Mouse (Mus musculus) G1E (cell line): ENCODE results near the gene Hsd3b7. TPM values are rescaled to one million over a fixed set of nuclear protein-coding genes. Genes with fewer than 3 reads are reported as not detected.

ENCODE experiments used
- ATAC-seq: 2 replicates; pipeline ENCODE4 v1.8.0; 2016; ENCODE audit warnings: mild to moderate bottlenecking; ENCODE audit not compliant: insufficient number of reproducible peaks, poor library complexity, low FRiP score, severe bottlenecking; ENCODE audit errors: extremely low read depth
- DNase-seq: peaks from one replicate; pipeline ENCODE4 v3.0.0; 2012; ENCODE audit warnings: low spot score
- H3K27me3 ChIP-seq: 2 replicates; pipeline ENCODE4 v1.6.1; 2012; ENCODE audit warnings: mild to moderate bottlenecking, low read length, inconsistent platforms; ENCODE audit not compliant: insufficient read depth
- H3K36me3 ChIP-seq: replicated peaks from 2 replicates; pipeline ENCODE3; 2012; ENCODE audit warnings: mild to moderate bottlenecking, inconsistent platforms
- H3K4me1 ChIP-seq: 2 replicates; pipeline ENCODE4 v1.6.1; 2012; ENCODE audit warnings: low read depth, low read length, inconsistent platforms, mixed read lengths; ENCODE audit not compliant: insufficient read depth
- H3K4me3 ChIP-seq: 2 replicates; pipeline ENCODE4 v1.5.1; 2012; ENCODE audit warnings: low read depth, mild to moderate bottlenecking, inconsistent platforms, low read length, moderate library complexity, mixed read lengths
- H3K9me3 ChIP-seq: replicated peaks from 2 replicates; pipeline ENCODE4 v1.6.1; 2012; ENCODE audit warnings: inconsistent platforms
- CTCF ChIP-seq: IDR thresholded peaks from 2 replicates; pipeline ENCODE4 v1.5.1; 2012; ENCODE audit warnings: low read depth, low read length, inconsistent platforms, mixed read lengths
- GATA1 ChIP-seq: IDR thresholded peaks from 2 replicates; pipeline ENCODE4 v1.6.1; 2012; ENCODE audit warnings: borderline replicate concordance, low read length, inconsistent platforms, mixed read lengths
- GATA2 ChIP-seq: IDR thresholded peaks from 2 replicates; pipeline ENCODE4 v1.6.1; 2012; ENCODE audit warnings: low read depth, low read length, inconsistent platforms, borderline replicate concordance
- POLR2AphosphoS5 ChIP-seq: IDR thresholded peaks from 2 replicates; pipeline ENCODE4 v1.6.1; 2012; ENCODE audit warnings: low read depth, low read length, inconsistent platforms; ENCODE audit not compliant: insufficient replicate concordance
- TAL1 ChIP-seq: conservative IDR thresholded peaks from 2 replicates; pipeline ENCODE4 v1.6.1; 2012; ENCODE audit warnings: low read depth, low read length, inconsistent platforms, mixed read lengths
- polyA plus RNA-seq: library from polyadenylated mRNA; stranded (reverse); fragments of >175 nt; gene quantifications from 2 replicates; pipeline ENCODE4 v1.2.3, GENCODE M21; 2012
- total RNA-seq, 2 experiments: library from RNA; stranded (forward) in 1 of 2; stranded (reverse) in 1 of 2; fragments of 200-1000 nt in 1 of 2; fragments of >200 nt in 1 of 2; fragmentation: Nextera tagmentation in 1 of 2; gene quantifications; 2 replicates each; pipeline ENCODE4 v1.2.3; 2014 to 2017

Hsd3b7 gene
- total and polyA plus RNA-seq, 3 experiments, result 17.2 to 42.3 (median 19.7) TPM

DNA sequence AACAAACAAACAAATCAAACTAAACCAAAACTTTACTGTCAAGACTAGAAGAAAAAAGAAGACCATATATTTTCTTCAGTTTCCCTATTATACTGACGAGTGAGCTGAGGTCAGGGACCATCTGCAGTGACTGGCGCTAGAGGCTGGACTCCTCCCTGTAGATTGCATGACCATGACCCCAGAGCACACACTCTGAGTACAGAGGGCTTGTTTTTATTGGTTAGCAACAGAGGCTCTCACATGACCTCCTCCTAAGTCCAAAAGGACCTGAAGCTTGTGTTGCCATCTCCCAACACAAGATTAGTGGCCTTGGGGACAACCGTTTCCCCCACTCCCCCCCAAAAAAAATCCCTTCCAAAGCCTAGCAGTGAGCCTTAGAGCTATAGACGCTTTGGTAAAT is 13.4 kb downstream of the Hsd3b7 start:
- peaks cover 17% of the 10 kb centered on the region for H3K4me1 ChIP-seq

GRCm38 (mm10) chr7:127814241-127814921 is 14.0 kb downstream of the Hsd3b7 start:
- Histone ChIP-seq H3K36me3 (no peaks in the 10 kb centered on the region), H3K4me1 (peaks cover 12% of the 10 kb centered on the region), H3K9me3 (no peaks in the 10 kb centered on the region), H3K4me3 (no peak overlapping the region), H3K27me3 (peaks cover 29% of the 10 kb centered on the region)
- TF ChIP-seq CTCF, result no peak
- no peak for ATAC-seq
- no peak for DNase-seq

More for the DNA sequence above, 13.4 kb downstream of the Hsd3b7 start:
- H3K36me3 ChIP-seq, result no peaks in the 10 kb centered on the region
- no peak overlapping the region for H3K4me3 ChIP-seq
- H3K27me3 ChIP-seq, result peaks cover 29% of the 10 kb centered on the region
- H3K9me3 ChIP-seq, result no peaks in the 10 kb centered on the region
- no peak for ATAC-seq
- TF ChIP-seq GATA2 (no peak), GATA1 (no peak), CTCF (no peak), TAL1 (no peak), POLR2AphosphoS5 (no peak)
- no peak for DNase-seq

DNA sequence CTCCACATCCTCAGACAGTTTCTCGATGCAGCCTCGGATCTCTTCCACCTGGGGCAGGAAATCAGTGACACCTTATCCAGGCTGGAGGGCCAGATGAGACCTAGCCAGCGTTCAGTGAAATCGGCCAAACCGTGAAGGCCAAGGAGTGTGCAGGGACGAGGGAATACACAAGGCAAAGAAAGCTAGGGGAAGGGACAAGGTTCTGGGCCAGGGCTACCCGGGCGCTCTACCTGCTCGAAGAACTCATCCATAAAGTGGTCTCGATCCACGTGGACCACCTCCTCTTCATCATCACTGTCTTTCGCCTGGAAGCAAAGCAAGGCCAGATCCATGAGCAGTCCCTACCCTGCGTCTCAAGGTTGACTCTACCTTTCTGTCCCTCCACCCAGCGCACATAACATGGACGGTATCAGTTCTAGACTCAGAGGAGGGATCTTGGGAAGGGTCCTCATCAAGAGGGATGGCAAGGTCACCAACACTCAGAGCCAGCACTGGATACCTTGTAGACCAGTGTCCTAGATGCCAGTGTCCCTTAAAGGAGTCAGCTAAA is 14.8 kb downstream of the Hsd3b7 start:
- no peak for TF ChIP-seq TAL1
- no peak for TF ChIP-seq GATA1
- no peak for TF ChIP-seq CTCF
- TF ChIP-seq GATA2, result no peak
- no peak for TF ChIP-seq POLR2AphosphoS5
- Histone ChIP-seq H3K27me3 (peaks cover 29% of the 10 kb centered on the region), H3K36me3 (no peaks in the 10 kb centered on the region), H3K4me3 (no peak overlapping the region), H3K9me3 (no peaks in the 10 kb centered on the region), H3K4me1 (peaks cover 12% of the 10 kb centered on the region)
- DNase-seq (no peak), ATAC-seq (no peak)

DNA sequence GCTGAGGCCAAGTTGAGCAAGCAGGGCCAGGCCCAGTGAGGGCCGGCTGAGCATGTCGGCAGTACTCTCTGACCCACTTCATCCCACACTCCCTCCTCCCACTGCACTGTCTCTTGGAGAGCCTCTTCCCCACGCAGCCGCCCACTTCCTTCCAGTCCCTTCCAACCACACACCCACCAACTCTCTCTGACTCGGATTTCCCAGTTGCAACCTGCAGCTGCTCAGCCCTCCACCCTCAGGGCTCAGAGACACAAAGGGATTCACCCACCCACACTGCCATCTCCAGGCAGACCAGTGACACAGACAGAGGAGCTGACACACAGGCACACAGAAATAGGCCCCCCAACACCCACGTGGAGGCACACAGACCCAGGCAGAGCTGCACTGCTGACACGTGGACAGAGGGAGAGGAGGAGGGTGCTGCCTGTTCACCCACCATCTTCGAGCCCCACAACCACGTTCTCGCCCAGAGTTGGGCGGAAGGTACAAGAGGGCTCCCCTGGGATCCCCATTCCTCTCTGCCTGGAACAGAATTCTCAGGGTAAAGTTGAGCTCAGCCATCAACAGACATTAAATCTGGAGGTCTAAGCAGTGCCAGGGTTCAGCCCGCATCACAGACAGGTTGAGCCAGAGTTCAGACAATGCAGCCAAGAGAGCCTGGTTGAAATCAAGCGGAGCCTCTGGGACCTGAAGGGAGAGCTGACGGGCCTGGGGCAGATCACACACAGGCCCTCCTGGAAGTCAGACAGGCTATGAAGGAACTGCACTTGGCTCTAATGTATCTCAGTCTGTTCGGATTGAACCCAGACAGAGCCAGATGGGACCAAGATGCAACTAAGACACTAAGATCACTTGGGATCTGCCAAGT is 15.8 kb downstream of the Hsd3b7 start:
- no peak for TF ChIP-seq GATA1
- TF ChIP-seq CTCF, result no peak
- TF ChIP-seq GATA2, result no peak
- TF ChIP-seq POLR2AphosphoS5, result no peak
- no peak for TF ChIP-seq TAL1
- no peaks in the 10 kb centered on the region for H3K9me3 ChIP-seq
- H3K4me1 ChIP-seq, result peaks cover 12% of the 10 kb centered on the region
- peaks cover 29% of the 10 kb centered on the region for H3K27me3 ChIP-seq
- no peak; the same call in 1 of the 2 replicates for ATAC-seq
- no peak for DNase-seq
- no peaks in the 10 kb centered on the region for H3K36me3 ChIP-seq
- H3K4me3 ChIP-seq, result no peak overlapping the region

DNA sequence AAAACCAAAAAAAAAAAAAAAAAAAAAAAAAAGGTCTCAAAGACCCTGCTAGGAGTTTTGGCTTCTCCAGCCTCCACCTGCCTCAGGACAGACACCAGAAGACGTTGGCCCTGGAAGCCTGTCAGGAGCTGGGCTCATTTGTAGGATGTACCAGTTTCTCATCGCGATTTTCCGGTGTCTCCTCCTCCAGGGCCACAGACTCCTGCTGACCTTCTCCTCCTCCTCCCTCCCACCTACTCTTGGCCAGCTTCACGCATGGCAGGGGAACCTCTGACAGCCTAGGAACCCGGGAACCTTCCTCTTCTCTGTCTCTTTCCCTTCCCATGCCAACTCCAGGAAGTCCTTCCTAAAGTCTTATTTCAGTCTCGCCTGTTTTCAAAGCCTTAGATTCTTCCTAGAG is 16.6 kb downstream of the Hsd3b7 start:
- Histone ChIP-seq H3K9me3 (no peaks in the 10 kb centered on the region), H3K4me1 (peaks cover 12% of the 10 kb centered on the region), H3K27me3 (peaks cover 29% of the 10 kb centered on the region), H3K4me3 (no peak overlapping the region), H3K36me3 (no peaks in the 10 kb centered on the region)
- DNase-seq, result no peak
- no peak for ATAC-seq
- TF ChIP-seq CTCF (no peak), GATA1 (no peak), POLR2AphosphoS5 (no peak), TAL1 (no peak), GATA2 (no peak)

DNA sequence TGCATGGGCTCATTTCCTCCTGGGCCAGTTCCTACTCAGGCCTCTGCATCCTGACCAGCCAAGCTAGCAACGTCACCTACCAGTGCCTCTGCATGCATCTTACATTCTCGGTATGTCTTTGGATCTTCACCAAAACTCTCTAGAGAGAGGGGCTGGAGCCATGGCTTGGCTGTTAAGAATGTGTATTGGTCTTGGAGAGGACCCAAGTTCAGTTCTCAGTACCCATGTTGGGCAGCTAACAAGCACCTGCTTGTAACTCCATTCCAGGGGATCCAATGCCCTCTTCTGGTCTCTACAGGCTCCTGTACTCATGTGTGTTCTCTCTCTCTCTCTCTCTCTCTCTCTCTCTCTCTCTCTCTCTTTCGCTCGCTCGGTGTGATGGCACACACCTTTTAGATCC is 17.4 kb downstream of the Hsd3b7 start:
- H3K27me3 ChIP-seq, result peaks cover 29% of the 10 kb centered on the region
- H3K4me1 ChIP-seq, result peaks cover 12% of the 10 kb centered on the region
- DNase-seq, result no peak
- TF ChIP-seq TAL1 (no peak), CTCF (no peak)
- no peaks in the 10 kb centered on the region for H3K9me3 ChIP-seq
- ATAC-seq, result no peak
- no peak overlapping the region for H3K4me3 ChIP-seq
- H3K36me3 ChIP-seq, result no peaks in the 10 kb centered on the region
